Mouse (Mus musculus) kidney, postnatal 4 days (tissue): ENCODE measurements at regions not wholly inside any gene's neighbourhood (a gene's known extent, or its start where the extent isn't known, plus 50 kb on each side); places are given as distances from the start of the nearest gene placed in this dataset.

ENCODE experiments used
- DNase-seq, 2 experiments: peaks; one replicate each; pipeline ENCODE4 v3.0.0; 2021; ENCODE audit warnings: mixed read lengths in 2 of 2

GRCm38 (mm10) chr8:35877581-35877980, 112.0 kb downstream of the Gm19410 start:
- DNase-seq = no peak

GRCm38 (mm10) chr8:35881810-35882209, 116.2 kb downstream of the Gm19410 start:
- DNase-seq = no peak

- DNase-seq = peak; percentile 79 to 85
Observed at GRCm38 (mm10) chr8:35882638-35883455, 117.3 kb downstream of the Gm19410 start.

GRCm38 (mm10) chr8:35883456-35883780, 117.8 kb downstream of the Gm19410 start:
- no peak for DNase-seq

- no peak for DNase-seq
Observed at GRCm38 (mm10) chr8:35884545-35884944, 119.0 kb downstream of the Gm19410 start.

GRCm38 (mm10) chr8:35890083-35890482, 124.5 kb downstream of the Gm19410 start:
- no peak for DNase-seq

- DNase-seq = peak; percentile 32 to 44
Observed at GRCm38 (mm10) chr8:35891769-35892168, 126.2 kb downstream of the Gm19410 start.

- no peak for DNase-seq
Observed at GRCm38 (mm10) chr8:35898493-35898892, 132.9 kb downstream of the Gm19410 start.

- no peak for DNase-seq
Observed at GRCm38 (mm10) chr8:35901490-35901889, 135.9 kb downstream of the Gm19410 start.

GRCm38 (mm10) chr8:35904711-35905450, 139.3 kb downstream of the Gm19410 start:
- DNase-seq = no peak

GRCm38 (mm10) chr8:35907998-35908397, 142.4 kb downstream of the Gm19410 start:
- DNase-seq = no peak

GRCm38 (mm10) chr8:35912264-35912663, 146.7 kb downstream of the Gm19410 start:
- no peak for DNase-seq

GRCm38 (mm10) chr8:35915878-35916518, 150.4 kb downstream of the Gm19410 start:
- DNase-seq = peak in 1 of 2 experiments; percentile 23

GRCm38 (mm10) chr8:35917573-35917972, 152.0 kb downstream of the Gm19410 start:
- DNase-seq = no peak

GRCm38 (mm10) chr8:35919451-35919850, 153.9 kb downstream of the Gm19410 start:
- no peak for DNase-seq

- DNase-seq = peak; percentile 22 to 35
Observed at GRCm38 (mm10) chr8:35919859-35920675, 154.5 kb downstream of the Gm19410 start.

- no peak for DNase-seq
Observed at GRCm38 (mm10) chr8:35924026-35924425, 158.4 kb downstream of the Gm19410 start.

GRCm38 (mm10) chr8:35927408-35927871, 161.8 kb downstream of the Gm19410 start:
- DNase-seq = no peak

GRCm38 (mm10) chr8:35930291-35930690, 164.7 kb downstream of the Gm19410 start:
- no peak for DNase-seq

GRCm38 (mm10) chr8:35933186-35934114, 167.9 kb downstream of the Gm19410 start:
- DNase-seq = peak; percentile 27 to 43

GRCm38 (mm10) chr8:35934115-35934607, 168.6 kb downstream of the Gm19410 start:
- DNase-seq = no peak
